Mouse (Mus musculus) megakaryocyte, embryonic 14.5 days (primary cell): ENCODE measurements around the gene Gm6588. TPM values are rescaled to one million over a fixed set of nuclear protein-coding genes. Genes with fewer than 3 reads are reported as not detected.

Experiments used
- H3K27me3 ChIP-seq: replicated peaks from 2 replicates; pipeline ENCODE3; 2012; ENCODE audit warnings: inconsistent platforms
- H3K36me3 ChIP-seq: replicated peaks from 2 replicates; pipeline ENCODE3; 2012; ENCODE audit warnings: low read length, inconsistent platforms, mixed read lengths
- H3K4me1 ChIP-seq: 2 replicates; pipeline ENCODE4 v1.6.1; 2012; ENCODE audit warnings: inconsistent platforms
- H3K4me3 ChIP-seq: replicated peaks from 2 replicates; pipeline ENCODE3; 2012; ENCODE audit warnings: moderate library complexity, mild to moderate bottlenecking, inconsistent platforms
- H3K9me3 ChIP-seq: 2 replicates; pipeline ENCODE4 v1.6.1; 2012; ENCODE audit warnings: inconsistent platforms
- FLI1 ChIP-seq: IDR thresholded peaks from 2 replicates; pipeline ENCODE4 v1.6.1; 2012; ENCODE audit warnings: low read length, inconsistent platforms, mixed read lengths
- GATA1 ChIP-seq: IDR thresholded peaks from 3 replicates; pipeline ENCODE4 v1.6.1; 2012; ENCODE audit warnings: mixed read lengths, low read length, inconsistent platforms, borderline replicate concordance
- polyA plus RNA-seq: library from polyadenylated mRNA; stranded (reverse); fragments of >175 nt; gene quantifications from 2 replicates; pipeline ENCODE4 v1.2.3, GENCODE M21; 2012; ENCODE audit warnings: low replicate concordance; ENCODE audit not compliant: insufficient read depth

Gm6588 gene
- polyA plus RNA-seq, 1 experiment: not detected

DNA sequence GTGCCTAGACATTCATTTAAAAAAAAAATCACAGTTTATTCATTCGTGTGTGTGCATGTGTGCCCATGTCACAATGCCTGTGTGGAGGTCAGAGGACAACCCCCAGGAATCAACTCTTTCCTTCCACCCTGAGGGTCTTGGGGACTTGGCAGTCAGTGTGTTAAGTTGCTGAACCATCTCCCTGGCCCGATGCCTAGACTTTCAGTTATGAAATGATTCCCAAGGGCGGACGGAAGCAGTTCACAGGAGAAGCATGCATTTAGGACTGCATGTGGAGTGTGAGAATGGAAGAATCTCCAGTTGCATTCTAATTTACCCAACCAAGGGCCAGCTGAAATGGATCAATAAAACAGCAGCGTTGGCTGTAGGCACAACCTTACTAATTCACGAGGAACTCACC, 17.1 kb downstream of the Gm6588 start:
- Histone ChIP-seq H3K4me3 (no peak overlapping the region), H3K36me3 (no peaks in the 10 kb centered on the region), H3K27me3 (peaks cover 41% of the 10 kb centered on the region), H3K9me3 (no peaks in the 10 kb centered on the region), H3K4me1 (peaks cover 5% of the 10 kb centered on the region; the same call in 1 of the 2 replicates)
- TF ChIP-seq FLI1: no peak
- no peak for TF ChIP-seq GATA1

- H3K36me3 ChIP-seq: no peaks in the 10 kb centered on the region
- H3K4me1 ChIP-seq: peaks cover 5% of the 10 kb centered on the region; the same call in 1 of the 2 replicates
- H3K27me3 ChIP-seq: peaks cover 51% of the 10 kb centered on the region
- H3K9me3 ChIP-seq: no peaks in the 10 kb centered on the region
- H3K4me3 ChIP-seq: no peak overlapping the region
- TF ChIP-seq FLI1: no peak
- no peak for TF ChIP-seq GATA1
These were observed 19.9 kb downstream of the Gm6588 start for GRCm38 (mm10) chr5:112468986-112469581.

DNA sequence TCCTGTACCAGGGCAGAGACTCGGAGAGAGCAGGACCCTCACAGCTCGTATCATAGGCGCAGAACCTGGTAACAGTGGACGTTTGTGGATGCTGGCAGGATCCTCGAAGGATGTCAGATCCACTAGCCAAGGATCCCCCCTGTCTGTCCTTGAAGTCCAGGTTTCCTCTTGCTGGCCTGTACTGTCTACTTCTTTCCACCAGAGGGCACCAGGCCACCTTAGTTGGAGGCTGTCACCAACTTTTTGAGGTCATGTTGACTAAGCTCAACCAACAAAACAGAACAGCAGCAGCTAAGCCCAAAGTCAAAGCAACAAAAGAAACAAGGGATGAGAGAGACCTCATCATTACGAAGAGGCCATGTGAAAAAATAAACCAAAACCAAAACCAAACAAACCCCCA, 20.9 kb downstream of the Gm6588 start:
- no peaks in the 10 kb centered on the region for H3K9me3 ChIP-seq
- H3K4me3 ChIP-seq: no peak overlapping the region

GRCm38 (mm10) chr5:112473453-112473852, 24.2 kb downstream of the Gm6588 start:
- H3K27me3 ChIP-seq: peaks cover 53% of the 10 kb centered on the region
- H3K4me1 ChIP-seq: no peaks in the 10 kb centered on the region
- H3K36me3 ChIP-seq: no peaks in the 10 kb centered on the region
- H3K9me3 ChIP-seq: no peaks in the 10 kb centered on the region
- TF ChIP-seq GATA1 (no peak), FLI1 (no peak)
- no peak overlapping the region for H3K4me3 ChIP-seq

More for the DNA sequence above, 20.9 kb downstream of the Gm6588 start:
- Histone ChIP-seq H3K36me3 (no peaks in the 10 kb centered on the region), H3K27me3 (peaks cover 48% of the 10 kb centered on the region), H3K4me1 (peaks cover 4% of the 10 kb centered on the region; the same call in 1 of the 2 replicates)
- no peak for TF ChIP-seq GATA1
- no peak for TF ChIP-seq FLI1

- H3K27me3 ChIP-seq: peaks cover 73% of the 10 kb centered on the region
- H3K4me3 ChIP-seq: no peak overlapping the region
- no peaks in the 10 kb centered on the region for H3K9me3 ChIP-seq
- TF ChIP-seq GATA1 (no peak), FLI1 (no peak)
- H3K4me1 ChIP-seq: peaks cover 6% of the 10 kb centered on the region
- H3K36me3 ChIP-seq: no peaks in the 10 kb centered on the region
These were observed 32.8 kb downstream of the Gm6588 start for GRCm38 (mm10) chr5:112481946-112482410.

- H3K4me3 ChIP-seq: no peak overlapping the region
- H3K9me3 ChIP-seq: no peaks in the 10 kb centered on the region
- no peaks in the 10 kb centered on the region for H3K36me3 ChIP-seq
- H3K27me3 ChIP-seq: peaks cover 76% of the 10 kb centered on the region
- peaks cover 6% of the 10 kb centered on the region for H3K4me1 ChIP-seq
- TF ChIP-seq GATA1 (no peak), FLI1 (no peak)
These were observed 33.3 kb downstream of the Gm6588 start for GRCm38 (mm10) chr5:112482551-112482950.

GRCm38 (mm10) chr5:112483030-112483429, 33.8 kb downstream of the Gm6588 start:
- H3K4me1 ChIP-seq: peaks cover 7% of the 10 kb centered on the region
- no peak overlapping the region for H3K4me3 ChIP-seq
- H3K36me3 ChIP-seq: no peaks in the 10 kb centered on the region
- TF ChIP-seq FLI1: no peak
- TF ChIP-seq GATA1: no peak
- H3K27me3 ChIP-seq: peaks cover 75% of the 10 kb centered on the region
- H3K9me3 ChIP-seq: no peaks in the 10 kb centered on the region

DNA sequence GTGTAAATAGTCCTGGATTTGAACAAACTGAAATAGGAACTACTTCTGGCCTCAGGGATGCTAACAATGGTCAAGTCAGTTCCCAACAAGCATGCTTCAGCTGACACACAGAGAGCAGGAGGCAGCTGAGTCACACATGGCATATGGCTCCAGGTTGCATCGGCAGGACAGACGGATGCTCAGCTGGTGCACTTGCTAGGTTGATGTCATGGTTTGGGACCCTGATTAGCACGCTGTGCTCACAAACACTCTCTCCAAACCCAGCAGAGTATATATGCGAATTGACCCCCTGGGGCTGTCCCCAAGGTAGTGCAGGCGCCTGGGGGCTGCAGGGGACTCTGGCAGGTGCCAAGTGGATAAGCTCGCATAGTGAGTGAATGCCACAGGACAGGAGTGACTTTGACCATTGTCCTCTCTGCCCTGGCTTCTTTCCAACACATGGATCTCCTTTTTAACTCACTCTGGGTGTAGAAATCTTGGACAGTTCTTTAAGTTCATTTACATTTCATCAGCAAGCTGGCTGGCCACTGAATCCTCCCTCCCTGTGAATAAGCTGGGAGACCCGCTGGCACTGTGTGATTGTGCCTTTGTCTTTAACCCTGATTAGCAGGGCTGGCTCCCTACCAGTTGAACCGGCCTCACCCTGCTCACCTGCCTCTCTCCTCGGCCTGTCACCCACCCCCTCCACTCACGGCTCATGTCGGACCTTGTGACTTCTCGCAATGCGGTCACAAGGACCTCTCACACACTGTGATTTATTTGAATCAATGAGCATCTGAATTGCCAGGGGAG, 35.9 kb downstream of the Gm6588 start:
- H3K27me3 ChIP-seq: peaks cover 71% of the 10 kb centered on the region
- H3K36me3 ChIP-seq: no peaks in the 10 kb centered on the region
- H3K4me1 ChIP-seq: peaks cover 20% of the 10 kb centered on the region
- H3K9me3 ChIP-seq: peaks cover 11% of the 10 kb centered on the region
- TF ChIP-seq GATA1 (no peak), FLI1 (no peak)
- H3K4me3 ChIP-seq: no peak overlapping the region

DNA sequence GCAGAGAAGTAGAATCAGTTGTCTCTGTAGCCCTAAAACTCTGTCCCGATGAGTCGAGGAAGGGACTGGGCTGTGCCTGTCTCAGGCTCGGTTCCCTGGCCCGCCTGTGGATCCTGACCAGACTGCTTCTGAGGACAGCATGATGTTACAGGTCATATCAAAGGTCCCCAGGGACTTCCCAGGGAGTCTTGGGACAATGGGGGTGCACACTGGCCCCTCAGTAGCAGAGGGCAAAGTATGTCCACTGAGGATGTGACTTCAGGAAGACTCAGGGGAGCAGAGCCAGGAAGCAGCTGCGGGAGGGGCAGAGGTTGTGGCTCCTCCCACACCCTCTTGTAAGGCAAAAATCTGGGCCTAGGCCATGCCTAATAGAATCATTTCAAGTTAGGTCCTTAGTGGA, 37.2 kb downstream of the Gm6588 start:
- Histone ChIP-seq H3K36me3 (no peaks in the 10 kb centered on the region), H3K4me3 (no peak overlapping the region), H3K27me3 (peaks cover 69% of the 10 kb centered on the region), H3K4me1 (peaks cover 20% of the 10 kb centered on the region), H3K9me3 (peaks cover 20% of the 10 kb centered on the region)
- TF ChIP-seq FLI1 (no peak), GATA1 (no peak)

- peaks cover 20% of the 10 kb centered on the region for H3K4me1 ChIP-seq
- H3K4me3 ChIP-seq: no peak overlapping the region
- H3K27me3 ChIP-seq: peaks cover 67% of the 10 kb centered on the region
- no peaks in the 10 kb centered on the region for H3K36me3 ChIP-seq
- TF ChIP-seq GATA1: no peak
- TF ChIP-seq FLI1: no peak
- peaks cover 20% of the 10 kb centered on the region for H3K9me3 ChIP-seq
These were observed 38.3 kb downstream of the Gm6588 start for GRCm38 (mm10) chr5:112487504-112487903.
